Mouse (Mus musculus): ENCODE results near the gene Dock6. TPM values are rescaled to one million over a fixed set of nuclear protein-coding genes. Genes with fewer than 3 reads are reported as not detected.
"Not testable (repeated sequence)": the region's sequence is repeated elsewhere in the genome, so short reads cannot be mapped to it uniquely, and the experiment has no call there.

Gene Dock6
- polyA plus RNA-seq, 1 experiment from 2014 or later = 68.0 TPM

DNA sequence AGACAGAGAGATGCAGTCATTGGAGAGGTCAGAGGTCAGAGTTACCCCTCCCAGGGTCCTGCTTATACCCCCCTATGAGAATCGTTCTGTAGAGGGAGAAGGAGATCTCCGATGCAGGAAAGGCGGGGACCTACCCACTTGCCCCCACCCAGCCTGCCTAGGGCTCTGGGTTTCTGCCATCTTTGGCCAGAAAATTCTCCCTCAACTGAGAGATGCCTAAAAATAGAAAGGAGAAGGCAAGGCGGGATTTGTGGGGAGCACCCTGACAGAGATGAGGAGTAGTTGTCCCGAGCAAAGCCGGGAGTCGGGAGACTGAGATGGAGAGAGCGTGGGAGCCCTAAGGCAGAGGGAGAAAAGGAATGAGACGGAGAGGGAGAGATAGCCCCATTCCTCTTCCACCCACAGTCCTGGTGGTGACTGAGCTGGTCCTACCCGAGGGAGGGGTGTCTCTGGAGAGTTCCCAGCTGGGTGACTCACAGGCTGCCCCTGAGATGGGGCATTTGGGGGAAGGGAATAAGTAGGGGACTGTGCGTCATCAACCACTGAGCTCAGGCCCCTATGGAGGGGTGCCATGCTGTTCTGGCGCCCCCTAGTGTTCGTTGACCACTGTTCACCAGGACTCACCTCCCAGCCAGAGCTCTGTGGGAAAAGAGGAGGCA lies 48.3 kb downstream of the Dock6 start:
- Histone ChIP-seq H3K27me3 (no peaks in the 10 kb centered on the region), H3K9ac (no peak overlapping the region), H3K4me2 (peak overlapping the region; percentile 34; the same call in 1 of the 2 replicates), H3K9me3 (no peaks in the 10 kb centered on the region), H3K4me1 (peaks cover 16% of the 10 kb centered on the region), H3K4me3 (no peak overlapping the region), H3K36me3 (peaks cover 30% of the 10 kb centered on the region), H3K27ac (peak overlapping the region; percentile 73)
- ATAC-seq (ENCODE audit: borderline replicate concordance, extremely low read depth, low FRiP score, low TSS enrichment) = peak; percentile 97
- 27% methylated on average over 13 of the region's 13 CpGs for whole genome bisulfite sequencing

DNA sequence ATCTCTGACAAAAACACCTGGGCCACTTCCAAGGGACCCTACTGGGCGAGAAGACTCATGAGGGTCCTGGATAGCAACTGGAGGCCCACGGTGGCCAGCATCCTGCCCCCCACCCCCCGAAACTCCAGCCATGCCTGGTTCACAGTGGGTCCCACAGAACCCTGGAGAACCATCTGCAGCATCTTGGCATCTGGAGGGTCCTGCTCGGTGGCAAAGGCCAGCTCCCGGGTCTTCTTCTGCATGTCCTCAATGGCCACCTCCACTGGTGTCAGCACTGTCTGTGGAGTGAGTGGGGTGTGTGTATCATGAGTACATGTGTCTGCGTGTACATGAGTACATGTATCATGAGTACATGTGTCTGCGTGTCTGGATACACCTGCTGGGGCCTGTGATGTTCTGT lies 50.8 kb downstream of the Dock6 start:
- WGBS = 83% methylated on average over 7 of the region's 7 CpGs
- no peak overlapping the region for H3K4me3 ChIP-seq
- peaks cover 32% of the 10 kb centered on the region for H3K4me1 ChIP-seq
- no peaks in the 10 kb centered on the region for H3K9me3 ChIP-seq
- no peak overlapping the region for H3K9ac ChIP-seq
- no peak overlapping the region for H3K27ac ChIP-seq
- ATAC-seq (ENCODE audit: borderline replicate concordance, extremely low read depth, low FRiP score, low TSS enrichment) = no peak
- H3K4me2 ChIP-seq = no peak overlapping the region
- H3K27me3 ChIP-seq = no peaks in the 10 kb centered on the region
- peaks cover 30% of the 10 kb centered on the region for H3K36me3 ChIP-seq

DNA sequence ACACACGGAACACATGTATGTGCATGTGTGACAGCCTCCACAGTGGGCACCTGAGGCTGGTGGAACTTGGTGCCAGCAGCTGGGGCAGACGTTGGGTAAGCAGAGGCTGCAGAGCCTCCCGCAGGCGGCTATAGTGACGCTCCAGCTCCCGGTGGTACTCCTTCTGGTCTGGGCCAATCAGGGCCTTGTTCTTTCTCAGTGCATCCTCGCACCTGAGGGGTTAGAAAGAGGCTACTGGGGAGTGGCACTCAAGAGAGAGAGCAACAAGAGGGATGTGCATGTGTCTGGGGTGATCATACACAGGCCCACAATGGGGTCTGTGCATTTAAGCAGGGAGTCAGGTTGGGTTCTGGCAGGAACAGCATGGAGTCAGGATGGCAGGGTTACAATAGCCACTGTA lies 51.3 kb downstream of the Dock6 start:
- Histone ChIP-seq H3K9me3 (no peaks in the 10 kb centered on the region), H3K27me3 (no peaks in the 10 kb centered on the region), H3K4me2 (no peak overlapping the region), H3K4me1 (peaks cover 37% of the 10 kb centered on the region), H3K9ac (no peak overlapping the region), H3K27ac (no peak overlapping the region), H3K36me3 (peaks cover 30% of the 10 kb centered on the region), H3K4me3 (no peak overlapping the region)
- 74% methylated on average over 7 of the region's 7 CpGs for WGBS
- ATAC-seq (ENCODE audit: borderline replicate concordance, extremely low read depth, low FRiP score, low TSS enrichment) = no peak

GRCm38 (mm10) chr9:21799010-21799350 lies 53.5 kb downstream of the Dock6 start:
- Histone ChIP-seq H3K4me2 (peak overlapping the region; percentile 71), H3K27me3 (no peaks in the 10 kb centered on the region), H3K4me1 (peaks cover 51% of the 10 kb centered on the region), H3K4me3 (peak overlapping the region; percentile 82), H3K27ac (peak overlapping the region; percentile 97), H3K9ac (peak overlapping the region; percentile 87; the same call in 1 of the 2 replicates), H3K9me3 (no peaks in the 10 kb centered on the region), H3K36me3 (peaks cover 48% of the 10 kb centered on the region)
- WGBS = 35% methylated on average over 3 of the region's 3 CpGs
- no peak for ATAC-seq (ENCODE audit: borderline replicate concordance, extremely low read depth, low FRiP score, low TSS enrichment)

GRCm38 (mm10) chr9:21798345-21799009 lies 54.0 kb downstream of the Dock6 start, which contains the start of gene Kank2:
Gene Kank2 (minus strand): TSS chr9:21798744.
- Histone ChIP-seq H3K27me3 (no peaks in the 10 kb centered on the region), H3K27ac (peak within 1 kb of the TSS; percentile 97), H3K4me2 (peak within 1 kb of the TSS; percentile 71), H3K9ac (peak within 1 kb of the TSS; percentile 87), H3K9me3 (no peaks in the 10 kb centered on the region), H3K4me3 (peak within 1 kb of the TSS; percentile 82), H3K36me3 (peaks cover 52% of the 10 kb centered on the region), H3K4me1 (peaks cover 51% of the 10 kb centered on the region)
- peak; percentile 82 for ATAC-seq (ENCODE audit: borderline replicate concordance, extremely low read depth, low FRiP score, low TSS enrichment)
- WGBS = under 1% methylated on average over 51 of the region's 52 CpGs

GRCm38 (mm10) chr9:21797921-21798344 lies 54.5 kb downstream of the Dock6 start:
- Histone ChIP-seq H3K4me1 (peaks cover 56% of the 10 kb centered on the region), H3K9me3 (no peaks in the 10 kb centered on the region), H3K27me3 (no peaks in the 10 kb centered on the region), H3K4me2 (peak overlapping the region; percentile 71), H3K27ac (peak overlapping the region; percentile 97), H3K9ac (peak overlapping the region; percentile 87), H3K36me3 (peaks cover 51% of the 10 kb centered on the region), H3K4me3 (peak overlapping the region; percentile 82)
- under 1% methylated on average over 26 of the region's 26 CpGs for WGBS
- ATAC-seq (ENCODE audit: borderline replicate concordance, extremely low read depth, low FRiP score, low TSS enrichment) = peak; percentile 77

DNA sequence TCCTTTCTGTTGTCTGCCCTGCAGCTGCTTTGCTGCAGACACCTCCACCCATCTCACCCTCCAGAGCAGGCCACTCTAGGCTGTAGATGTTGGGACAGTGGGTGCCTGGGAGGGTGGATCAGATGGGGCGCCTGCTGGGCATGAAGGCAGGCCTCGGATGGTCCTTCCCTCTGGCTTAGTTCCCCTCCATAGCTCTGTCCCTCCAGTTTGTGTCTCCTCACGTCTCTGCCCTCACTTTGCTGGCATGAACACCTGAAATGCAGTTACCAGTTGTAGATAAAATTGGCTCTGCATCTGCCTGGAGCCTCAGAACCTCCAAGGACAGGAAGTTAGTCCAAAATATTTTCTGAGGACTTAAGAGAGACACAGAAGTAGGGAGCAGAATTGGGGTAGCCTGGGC lies 55.5 kb downstream of the Dock6 start:
- Histone ChIP-seq H3K4me2 (peak overlapping the region; percentile 71), H3K9ac (peak overlapping the region; percentile 87), H3K27ac (peak overlapping the region; percentile 97), H3K4me1 (peaks cover 66% of the 10 kb centered on the region), H3K27me3 (no peaks in the 10 kb centered on the region), H3K9me3 (no peaks in the 10 kb centered on the region), H3K36me3 (peaks cover 44% of the 10 kb centered on the region), H3K4me3 (peak overlapping the region; percentile 82)
- ATAC-seq (ENCODE audit: borderline replicate concordance, extremely low read depth, low FRiP score, low TSS enrichment) = no peak
- 52% methylated on average over 3 of the region's 3 CpGs for WGBS

- no peaks in the 10 kb centered on the region for H3K9me3 ChIP-seq
- H3K4me3 ChIP-seq = peak overlapping the region; percentile 82
- no peak for ATAC-seq (ENCODE audit: borderline replicate concordance, extremely low read depth, low FRiP score, low TSS enrichment)
- 12% methylated on average over 3 of the region's 3 CpGs for WGBS
- peaks cover 37% of the 10 kb centered on the region for H3K36me3 ChIP-seq
- peak overlapping the region; percentile 71 for H3K4me2 ChIP-seq
- peak overlapping the region; percentile 97 for H3K27ac ChIP-seq
- no peaks in the 10 kb centered on the region for H3K27me3 ChIP-seq
- H3K9ac ChIP-seq = peak overlapping the region; percentile 87
- peaks cover 73% of the 10 kb centered on the region for H3K4me1 ChIP-seq
Measured at GRCm38 (mm10) chr9:21796259-21796658, 56.2 kb downstream of the Dock6 start.

- no peaks in the 10 kb centered on the region for H3K27me3 ChIP-seq
- peak overlapping the region; percentile 97; the same call in 1 of the 2 replicates for H3K27ac ChIP-seq
- peaks cover 78% of the 10 kb centered on the region for H3K4me1 ChIP-seq
- no peaks in the 10 kb centered on the region for H3K9me3 ChIP-seq
- ATAC-seq (ENCODE audit: borderline replicate concordance, extremely low read depth, low FRiP score, low TSS enrichment) = no peak
- peak overlapping the region; percentile 71 for H3K4me2 ChIP-seq
- peak overlapping the region; percentile 82; the same call in 1 of the 2 replicates for H3K4me3 ChIP-seq
- 56% methylated on average over 5 of the region's 5 CpGs for whole genome bisulfite sequencing
- no peak overlapping the region for H3K9ac ChIP-seq
- H3K36me3 ChIP-seq = peaks cover 30% of the 10 kb centered on the region
Measured at GRCm38 (mm10) chr9:21795579-21795978, 56.9 kb downstream of the Dock6 start.

DNA sequence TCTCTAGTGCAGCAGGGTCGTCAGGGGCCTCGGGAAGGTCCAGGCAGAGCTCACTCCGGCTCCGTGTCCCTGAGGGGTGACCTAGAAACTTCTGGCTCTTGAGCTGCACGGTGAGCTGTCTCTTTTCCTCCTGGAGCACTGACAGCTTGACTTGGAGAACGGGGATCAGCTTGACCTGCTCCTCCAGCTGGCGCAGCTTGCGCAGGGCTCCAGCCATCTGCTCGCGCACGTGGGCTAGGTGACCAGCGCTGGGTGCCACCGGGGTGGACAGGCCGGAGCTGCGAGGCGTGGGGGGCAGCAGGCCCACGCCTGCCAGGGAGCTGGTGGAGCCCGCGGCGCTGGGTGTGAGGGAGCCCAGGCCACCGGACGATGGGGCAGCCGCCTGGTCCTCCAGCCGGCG lies 57.5 kb downstream of the Dock6 start:
- peaks cover 82% of the 10 kb centered on the region for H3K4me1 ChIP-seq
- no peak overlapping the region for H3K9ac ChIP-seq
- H3K27me3 ChIP-seq = no peaks in the 10 kb centered on the region
- H3K36me3 ChIP-seq = peaks cover 31% of the 10 kb centered on the region
- no peak overlapping the region for H3K4me2 ChIP-seq
- 92% methylated on average over 25 of the region's 25 CpGs for WGBS
- H3K9me3 ChIP-seq = no peaks in the 10 kb centered on the region
- H3K4me3 ChIP-seq = no peak overlapping the region
- H3K27ac ChIP-seq = no peak overlapping the region
- no peak for ATAC-seq (ENCODE audit: borderline replicate concordance, extremely low read depth, low FRiP score, low TSS enrichment)

DNA sequence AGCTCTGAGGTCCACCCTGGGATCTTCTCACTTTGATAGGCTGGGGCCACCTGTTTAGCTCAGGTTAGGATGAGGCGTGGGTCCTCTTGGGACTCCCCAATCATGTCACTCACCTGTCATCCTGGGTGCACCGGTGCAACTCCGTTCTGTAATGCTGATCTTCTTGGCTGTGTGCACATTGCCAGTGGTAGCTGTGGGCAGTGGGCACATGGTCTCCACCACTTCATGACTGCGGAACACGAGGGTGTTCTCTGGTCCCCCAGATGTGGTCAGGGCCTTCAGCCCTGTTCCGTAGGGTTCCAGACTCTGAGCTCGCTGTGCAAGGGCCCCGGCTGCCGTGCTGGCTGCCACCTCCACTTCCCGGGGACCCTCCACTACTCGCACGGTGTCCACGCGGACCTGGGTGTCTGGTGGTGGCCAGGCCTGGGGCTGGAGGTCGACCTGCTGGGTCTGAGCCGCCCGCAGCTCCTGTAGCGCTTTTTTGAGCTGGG lies 58.0 kb downstream of the Dock6 start:
- Histone ChIP-seq H3K9me3 (no peaks in the 10 kb centered on the region), H3K4me3 (no peak overlapping the region), H3K4me2 (no peak overlapping the region), H3K27me3 (no peaks in the 10 kb centered on the region), H3K9ac (no peak overlapping the region), H3K4me1 (peaks cover 81% of the 10 kb centered on the region), H3K27ac (no peak overlapping the region), H3K36me3 (peaks cover 32% of the 10 kb centered on the region)
- ATAC-seq (ENCODE audit: borderline replicate concordance, extremely low read depth, low FRiP score, low TSS enrichment) = no peak
- WGBS = 92% methylated on average over 18 of the region's 18 CpGs

DNA sequence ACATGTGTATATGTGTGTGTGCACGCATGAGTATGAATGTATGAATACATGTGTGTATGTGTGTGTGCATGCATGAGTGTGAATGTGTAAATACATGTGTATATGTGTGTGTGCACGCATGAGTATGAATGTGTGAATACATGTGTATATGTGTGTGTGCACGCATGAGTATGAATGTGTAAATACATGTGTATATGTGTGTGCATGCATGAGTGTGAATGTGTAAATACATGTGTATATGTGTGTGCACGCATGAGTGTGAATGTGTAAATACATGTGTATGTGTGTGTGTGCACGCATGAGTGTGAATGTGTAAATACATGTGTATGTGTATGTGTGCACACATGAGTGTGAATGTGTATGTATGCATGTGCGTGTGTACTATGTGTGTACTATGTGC lies 58.9 kb downstream of the Dock6 start:
- not testable (repeated sequence) for H3K4me3 ChIP-seq; H3K9ac ChIP-seq; ATAC-seq (ENCODE audit: borderline replicate concordance, extremely low read depth, low FRiP score, low TSS enrichment); H3K27ac ChIP-seq; H3K27me3 ChIP-seq; H3K4me2 ChIP-seq; H3K9me3 ChIP-seq
- Histone ChIP-seq H3K36me3 (peaks cover 41% of the 10 kb centered on the region), H3K4me1 (peaks cover 75% of the 10 kb centered on the region)
- 90% methylated on average over 6 of the region's 6 CpGs for WGBS

Data from lung, embryonic 15.5 days (tissue).